Mouse (Mus musculus) hindbrain, postnatal 0 days (tissue): ENCODE measurements around the gene Glcci1. TPM values are rescaled to one million over a fixed set of nuclear protein-coding genes. Genes with fewer than 3 reads are reported as not detected.

Experiments
- ATAC-seq: fragments of 200-750 bp; cut with Nextera tagmentation; 2 replicates; pipeline ENCODE4 v1.8.0; 2017; ENCODE audit warnings: mild to moderate bottlenecking, moderate TSS enrichment, moderate library complexity
- DNase-seq: peaks from one replicate; pipeline ENCODE4 v3.0.0-alpha.2; 2015; ENCODE audit warnings: low spot score
- H3K27ac ChIP-seq: fragments of 300-500 bp; sonication (generic); 2 replicates; pipeline ENCODE4 v1.5.1; 2014; ENCODE audit warnings: mild to moderate bottlenecking
- H3K27me3 ChIP-seq: fragments of 300-500 bp; sonication (generic); 2 replicates; pipeline ENCODE4 v1.6.1; 2014; ENCODE audit warnings: low read length, mixed read lengths; ENCODE audit not compliant: insufficient read depth
- H3K36me3 ChIP-seq: fragments of 300-500 bp; sonication (generic); 2 replicates; pipeline ENCODE4 v1.6.1; 2014; ENCODE audit warnings: low read length, mixed read lengths; ENCODE audit not compliant: insufficient read depth
- H3K4me1 ChIP-seq: fragments of 300-500 bp; sonication (generic); 2 replicates; pipeline ENCODE4 v1.6.1; 2014; ENCODE audit warnings: antibody characterized with exemption, low read length, mixed read lengths; ENCODE audit not compliant: insufficient read depth
- H3K4me2 ChIP-seq: fragments of 300-500 bp; sonication (generic); 2 replicates; pipeline ENCODE4 v1.6.1; 2014; ENCODE audit warnings: low read depth, mild to moderate bottlenecking, low read length, moderate library complexity, mixed read lengths
- H3K4me3 ChIP-seq: fragments of 300-500 bp; sonication (generic); 2 replicates; pipeline ENCODE4 v1.5.1; 2014; ENCODE audit warnings: low read length
- H3K9ac ChIP-seq: fragments of 300-500 bp; sonication (generic); replicated peaks from 2 replicates; pipeline ENCODE4 v1.6.1; 2014; ENCODE audit warnings: mild to moderate bottlenecking, low read length, moderate library complexity, mixed read lengths
- H3K9me3 ChIP-seq: fragments of 300-500 bp; sonication (generic); 2 replicates; pipeline ENCODE4 v1.6.1; 2016; ENCODE audit warnings: low read length, mixed read lengths
- CTCF ChIP-seq: IDR thresholded peaks from 2 replicates; pipeline ENCODE4 v1.5.1; 2016; ENCODE audit warnings: antibody characterized with exemption, control low read depth, low read depth
- WGBS: fragments of 180-500 bp; shearing (Covaris S2); extraction: QIAGEN DNeasy Blood & Tissue Kit; methylation state at CpG from one replicate; pipeline ENCODE4 v1.1.7; 2014; 5-methylcytosine and 5-hydroxymethylcytosine counted together
- polyA plus RNA-seq: library from polyadenylated mRNA; unstranded; fragments of >200 nt; fragmentation: Nextera tagmentation; extraction: Ambion mirVana; gene quantifications from 2 replicates; pipeline ENCODE4 v1.2.1, GENCODE M21; 2015
- total RNA-seq: library from RNA; depleted of rRNA; stranded (reverse); fragments of >200 nt; gene quantifications from 2 replicates; pipeline ENCODE4 v1.2.3, GENCODE M21; 2014

Gene Glcci1
- total and polyA plus RNA-seq, 2 experiments from 2014 or later: 5.8 to 23.1 TPM

GRCm38 (mm10) chr6:8631362-8631761, 122.0 kb downstream of the Glcci1 start:
- Histone ChIP-seq H3K27me3 (no peaks in the 10 kb centered on the region), H3K36me3 (peaks cover 6% of the 10 kb centered on the region; the same call in 1 of the 2 replicates), H3K4me2 (no peak overlapping the region), H3K4me1 (no peaks in the 10 kb centered on the region), H3K4me3 (no peak overlapping the region), H3K27ac (no peak overlapping the region), H3K9me3 (no peaks in the 10 kb centered on the region), H3K9ac (no peak overlapping the region)
- no peak for TF ChIP-seq CTCF
- 76% methylated on average over 8 of the region's 8 CpGs for WGBS
- no peak for DNase-seq
- ATAC-seq: no peak

GRCm38 (mm10) chr6:8631986-8632632, 122.7 kb downstream of the Glcci1 start:
- WGBS: 80% methylated on average over 5 of the region's 5 CpGs
- no peak overlapping the region for H3K4me3 ChIP-seq
- H3K27me3 ChIP-seq: no peaks in the 10 kb centered on the region
- H3K36me3 ChIP-seq: peaks cover 6% of the 10 kb centered on the region; the same call in 1 of the 2 replicates
- no peak overlapping the region for H3K9ac ChIP-seq
- DNase-seq (no peak), ATAC-seq (no peak)
- TF ChIP-seq CTCF: no peak
- no peaks in the 10 kb centered on the region for H3K4me1 ChIP-seq
- no peaks in the 10 kb centered on the region for H3K9me3 ChIP-seq
- H3K27ac ChIP-seq: no peak overlapping the region
- no peak overlapping the region for H3K4me2 ChIP-seq

GRCm38 (mm10) chr6:8632701-8633100, 123.3 kb downstream of the Glcci1 start:
- WGBS: 98% methylated on average over 4 of the region's 4 CpGs
- H3K9ac ChIP-seq: no peak overlapping the region
- TF ChIP-seq CTCF: no peak
- no peak overlapping the region for H3K27ac ChIP-seq
- no peak overlapping the region for H3K4me2 ChIP-seq
- DNase-seq: no peak
- H3K36me3 ChIP-seq: peaks cover 6% of the 10 kb centered on the region; the same call in 1 of the 2 replicates
- no peaks in the 10 kb centered on the region for H3K4me1 ChIP-seq
- no peaks in the 10 kb centered on the region for H3K9me3 ChIP-seq
- no peaks in the 10 kb centered on the region for H3K27me3 ChIP-seq
- ATAC-seq: no peak
- H3K4me3 ChIP-seq: no peak overlapping the region

GRCm38 (mm10) chr6:8638122-8638521, 128.7 kb downstream of the Glcci1 start:
- no peak overlapping the region for H3K9ac ChIP-seq
- DNase-seq (no peak), ATAC-seq (no peak)
- no peaks in the 10 kb centered on the region for H3K36me3 ChIP-seq
- no peak overlapping the region for H3K27ac ChIP-seq
- H3K4me3 ChIP-seq: no peak overlapping the region
- H3K27me3 ChIP-seq: no peaks in the 10 kb centered on the region
- TF ChIP-seq CTCF: no peak
- H3K4me2 ChIP-seq: no peak overlapping the region
- H3K4me1 ChIP-seq: no peaks in the 10 kb centered on the region
- 74% methylated on average over 4 of the region's 4 CpGs for WGBS
- H3K9me3 ChIP-seq: no peaks in the 10 kb centered on the region

GRCm38 (mm10) chr6:8638899-8639298, 129.5 kb downstream of the Glcci1 start:
- ATAC-seq (no peak), DNase-seq (no peak)
- no peaks in the 10 kb centered on the region for H3K4me1 ChIP-seq
- no peak overlapping the region for H3K9ac ChIP-seq
- 85% methylated on average over 4 of the region's 4 CpGs for WGBS
- TF ChIP-seq CTCF: no peak
- H3K4me3 ChIP-seq: no peak overlapping the region
- H3K36me3 ChIP-seq: no peaks in the 10 kb centered on the region
- no peak overlapping the region for H3K27ac ChIP-seq
- H3K4me2 ChIP-seq: no peak overlapping the region
- H3K27me3 ChIP-seq: no peaks in the 10 kb centered on the region
- H3K9me3 ChIP-seq: no peaks in the 10 kb centered on the region

GRCm38 (mm10) chr6:8639526-8639925, 130.1 kb downstream of the Glcci1 start:
- Histone ChIP-seq H3K4me1 (no peaks in the 10 kb centered on the region), H3K4me2 (no peak overlapping the region), H3K36me3 (no peaks in the 10 kb centered on the region), H3K9me3 (no peaks in the 10 kb centered on the region), H3K9ac (no peak overlapping the region), H3K27me3 (no peaks in the 10 kb centered on the region), H3K27ac (no peak overlapping the region), H3K4me3 (no peak overlapping the region)
- no peak for TF ChIP-seq CTCF
- WGBS: 81% methylated on average over 2 of the region's 2 CpGs
- DNase-seq (no peak), ATAC-seq (no peak)

GRCm38 (mm10) chr6:8640863-8641262, 131.5 kb downstream of the Glcci1 start:
- H3K36me3 ChIP-seq: no peaks in the 10 kb centered on the region
- WGBS: 94% methylated on average over 5 of the region's 5 CpGs
- no peak overlapping the region for H3K27ac ChIP-seq
- H3K27me3 ChIP-seq: no peaks in the 10 kb centered on the region
- no peak overlapping the region for H3K4me2 ChIP-seq
- H3K4me1 ChIP-seq: no peaks in the 10 kb centered on the region
- DNase-seq (no peak), ATAC-seq (no peak)
- TF ChIP-seq CTCF: no peak
- no peak overlapping the region for H3K9ac ChIP-seq
- H3K4me3 ChIP-seq: no peak overlapping the region
- no peaks in the 10 kb centered on the region for H3K9me3 ChIP-seq
